Mouse (Mus musculus): ENCODE measurements at regions not wholly inside any gene's neighbourhood (a gene's known extent, or its start where the extent isn't known, plus 50 kb on each side); places are given as distances from the start of the nearest gene placed in this dataset.

GRCm38 (mm10) chr5:100992365-100992764 is 146.9 kb downstream of the Gpat3 start:
- H3K27ac ChIP-seq (ENCODE audit: low read depth), result no peak overlapping the region
- no peak overlapping the region for H3K4me2 ChIP-seq (ENCODE audit: low read length)
- no peaks in the 10 kb centered on the region for H3K27me3 ChIP-seq (replicated peaks; ENCODE audit: control insufficient read depth, insufficient read depth, low read length)
- 68% methylated on average over 2 of the region's 2 CpGs for WGBS
- H3K9ac ChIP-seq (ENCODE audit: low read length), result no peak overlapping the region
- no peak for ATAC-seq (replicated peaks; ENCODE audit: low FRiP score, low TSS enrichment, low read depth)
- DNase-seq (ENCODE audit: low spot score), result no peak
- H3K4me3 ChIP-seq (ENCODE audit: low read depth, low read length), result no peak overlapping the region
- H3K4me1 ChIP-seq (replicated peaks; ENCODE audit: control insufficient read depth, insufficient read depth, low read length), result no peaks in the 10 kb centered on the region
- no peaks in the 10 kb centered on the region for H3K36me3 ChIP-seq (ENCODE audit: control insufficient read depth, insufficient read depth, low read length)
- H3K9me3 ChIP-seq (ENCODE audit: control insufficient read depth, low read length), result no peaks in the 10 kb centered on the region

GRCm38 (mm10) chr5:100991626-100992025 is 146.1 kb downstream of the Gpat3 start:
- H3K27me3 ChIP-seq (replicated peaks; ENCODE audit: control insufficient read depth, insufficient read depth, low read length), result no peaks in the 10 kb centered on the region
- H3K9ac ChIP-seq (ENCODE audit: low read length), result no peak overlapping the region
- H3K9me3 ChIP-seq (ENCODE audit: control insufficient read depth, low read length), result no peaks in the 10 kb centered on the region
- peak; percentile 66 for DNase-seq (ENCODE audit: low spot score)
- H3K36me3 ChIP-seq (ENCODE audit: control insufficient read depth, insufficient read depth, low read length), result no peaks in the 10 kb centered on the region
- no peaks in the 10 kb centered on the region for H3K4me1 ChIP-seq (replicated peaks; ENCODE audit: control insufficient read depth, insufficient read depth, low read length)
- no peak overlapping the region for H3K4me3 ChIP-seq (ENCODE audit: low read depth, low read length)
- H3K4me2 ChIP-seq (ENCODE audit: low read length), result no peak overlapping the region
- no peak overlapping the region for H3K27ac ChIP-seq (ENCODE audit: low read depth)
- 25% methylated on average over 5 of the region's 5 CpGs for WGBS
- no peak for ATAC-seq (replicated peaks; ENCODE audit: low FRiP score, low TSS enrichment, low read depth)

GRCm38 (mm10) chr5:100982573-100982936 is 137.0 kb downstream of the Gpat3 start:
- WGBS, result 74% methylated on average over 10 of the region's 10 CpGs
- Histone ChIP-seq H3K36me3 (ENCODE audit: control insufficient read depth, insufficient read depth, low read length) (no peaks in the 10 kb centered on the region), H3K27ac (ENCODE audit: low read depth) (no peak overlapping the region), H3K9ac (ENCODE audit: low read length) (no peak overlapping the region), H3K9me3 (ENCODE audit: control insufficient read depth, low read length) (no peaks in the 10 kb centered on the region), H3K4me1 (replicated peaks; ENCODE audit: control insufficient read depth, insufficient read depth, low read length) (no peaks in the 10 kb centered on the region), H3K4me3 (ENCODE audit: low read depth, low read length) (no peak overlapping the region), H3K27me3 (replicated peaks; ENCODE audit: control insufficient read depth, insufficient read depth, low read length) (no peaks in the 10 kb centered on the region), H3K4me2 (ENCODE audit: low read length) (no peak overlapping the region)
- no peak for DNase-seq (ENCODE audit: low spot score)
- ATAC-seq (replicated peaks; ENCODE audit: low FRiP score, low TSS enrichment, low read depth), result no peak

- DNase-seq (ENCODE audit: low spot score), result no peak
- Histone ChIP-seq H3K27ac (ENCODE audit: low read depth) (no peak overlapping the region), H3K9me3 (ENCODE audit: control insufficient read depth, low read length) (no peaks in the 10 kb centered on the region), H3K4me2 (ENCODE audit: low read length) (no peak overlapping the region), H3K36me3 (ENCODE audit: control insufficient read depth, insufficient read depth, low read length) (no peaks in the 10 kb centered on the region), H3K27me3 (replicated peaks; ENCODE audit: control insufficient read depth, insufficient read depth, low read length) (no peaks in the 10 kb centered on the region), H3K4me1 (replicated peaks; ENCODE audit: control insufficient read depth, insufficient read depth, low read length) (no peaks in the 10 kb centered on the region), H3K9ac (ENCODE audit: low read length) (no peak overlapping the region), H3K4me3 (ENCODE audit: low read depth, low read length) (no peak overlapping the region)
- no peak for ATAC-seq (replicated peaks; ENCODE audit: low FRiP score, low TSS enrichment, low read depth)
- 76% methylated on average over 18 of the region's 18 CpGs for WGBS
These were observed 136.5 kb downstream of the Gpat3 start for GRCm38 (mm10) chr5:100981849-100982572.

GRCm38 (mm10) chr5:100976736-100977135 is 131.2 kb downstream of the Gpat3 start:
- 83% methylated on average over 2 of the region's 2 CpGs for WGBS
- H3K27ac ChIP-seq (ENCODE audit: low read depth), result no peak overlapping the region
- H3K27me3 ChIP-seq (replicated peaks; ENCODE audit: control insufficient read depth, insufficient read depth, low read length), result no peaks in the 10 kb centered on the region
- no peaks in the 10 kb centered on the region for H3K36me3 ChIP-seq (ENCODE audit: control insufficient read depth, insufficient read depth, low read length)
- H3K4me3 ChIP-seq (ENCODE audit: low read depth, low read length), result no peak overlapping the region
- H3K4me2 ChIP-seq (ENCODE audit: low read length), result no peak overlapping the region
- ATAC-seq (replicated peaks; ENCODE audit: low FRiP score, low TSS enrichment, low read depth) (no peak), DNase-seq (ENCODE audit: low spot score) (no peak)
- H3K9me3 ChIP-seq (ENCODE audit: control insufficient read depth, low read length), result no peaks in the 10 kb centered on the region
- no peaks in the 10 kb centered on the region for H3K4me1 ChIP-seq (replicated peaks; ENCODE audit: control insufficient read depth, insufficient read depth, low read length)
- no peak overlapping the region for H3K9ac ChIP-seq (ENCODE audit: low read length)

GRCm38 (mm10) chr5:100951210-100951609 is 105.7 kb downstream of the Gpat3 start:
- H3K9ac ChIP-seq (ENCODE audit: low read length), result no peak overlapping the region
- H3K27me3 ChIP-seq (replicated peaks; ENCODE audit: control insufficient read depth, insufficient read depth, low read length), result no peaks in the 10 kb centered on the region
- H3K27ac ChIP-seq (ENCODE audit: low read depth), result no peak overlapping the region
- no peaks in the 10 kb centered on the region for H3K4me1 ChIP-seq (replicated peaks; ENCODE audit: control insufficient read depth, insufficient read depth, low read length)
- H3K9me3 ChIP-seq (ENCODE audit: control insufficient read depth, low read length), result no peaks in the 10 kb centered on the region
- DNase-seq (ENCODE audit: low spot score) (no peak), ATAC-seq (replicated peaks; ENCODE audit: low FRiP score, low TSS enrichment, low read depth) (no peak)
- H3K36me3 ChIP-seq (ENCODE audit: control insufficient read depth, insufficient read depth, low read length), result no peaks in the 10 kb centered on the region
- H3K4me3 ChIP-seq (ENCODE audit: low read depth, low read length), result no peak overlapping the region
- WGBS, result 62% methylated on average over 15 of the region's 15 CpGs
- H3K4me2 ChIP-seq (ENCODE audit: low read length), result no peak overlapping the region
